Mouse (Mus musculus) limb, embryonic 13.5 days (tissue): ENCODE measurements around the gene Cyp2d40. TPM values are rescaled to one million over a fixed set of nuclear protein-coding genes. Genes with fewer than 3 reads are reported as not detected.
A peak's percentile ranks its signal among the peaks of the same experiment; 100 is the strongest.

Experiments used
- ATAC-seq: fragments of 200-750 bp; cut with Nextera tagmentation; 2 replicates; pipeline ENCODE4 v1.8.0; 2017; ENCODE audit warnings: low read depth, moderate number of reproducible peaks, moderate TSS enrichment; ENCODE audit not compliant: low FRiP score
- H3K27ac ChIP-seq: fragments of 300-500 bp; sonication (generic); 2 replicates; pipeline ENCODE4 v1.5.1; 2015; ENCODE audit warnings: inconsistent platforms, mild to moderate bottlenecking, moderate library complexity
- H3K27me3 ChIP-seq: fragments of 300-500 bp; sonication (generic); 2 replicates; pipeline ENCODE4 v1.6.1; 2015; ENCODE audit warnings: mild to moderate bottlenecking, inconsistent platforms
- H3K36me3 ChIP-seq: fragments of 300-500 bp; sonication (generic); 2 replicates; pipeline ENCODE4 v1.6.1; 2015; ENCODE audit warnings: inconsistent platforms, mild to moderate bottlenecking, moderate library complexity
- H3K4me1 ChIP-seq: fragments of 300-500 bp; sonication (generic); 2 replicates; pipeline ENCODE4 v1.6.1; 2015; ENCODE audit warnings: inconsistent platforms
- H3K4me2 ChIP-seq: fragments of 300-500 bp; sonication (generic); replicated peaks from 2 replicates; pipeline ENCODE4 v1.6.1; 2015; ENCODE audit warnings: inconsistent platforms, mild to moderate bottlenecking, moderate library complexity
- H3K4me3 ChIP-seq: fragments of 300-500 bp; sonication (generic); 2 replicates; pipeline ENCODE4 v1.5.1; 2015; ENCODE audit warnings: moderate library complexity, mild to moderate bottlenecking, inconsistent platforms
- H3K9ac ChIP-seq: fragments of 300-500 bp; sonication (generic); 2 replicates; pipeline ENCODE4 v1.6.1; 2015; ENCODE audit warnings: mild to moderate bottlenecking, inconsistent platforms
- H3K9me3 ChIP-seq: fragments of 300-500 bp; sonication (generic); 2 replicates; pipeline ENCODE4 v1.6.1; 2016; ENCODE audit warnings: inconsistent platforms
- WGBS: fragments of 180-500 bp; shearing (Covaris S2); methylation state at CpG from one replicate; pipeline ENCODE4 v1.1.7; 2015; 5-methylcytosine and 5-hydroxymethylcytosine counted together
- polyA plus RNA-seq: library from polyadenylated mRNA; unstranded; fragments of >200 nt; fragmentation: Nextera tagmentation; extraction: Ambion mirVana; gene quantifications from 2 replicates; pipeline ENCODE4 v1.2.1, GENCODE M21; 2015

Gene Cyp2d40
- polyA plus RNA-seq = not detected in 2 replicates

DNA sequence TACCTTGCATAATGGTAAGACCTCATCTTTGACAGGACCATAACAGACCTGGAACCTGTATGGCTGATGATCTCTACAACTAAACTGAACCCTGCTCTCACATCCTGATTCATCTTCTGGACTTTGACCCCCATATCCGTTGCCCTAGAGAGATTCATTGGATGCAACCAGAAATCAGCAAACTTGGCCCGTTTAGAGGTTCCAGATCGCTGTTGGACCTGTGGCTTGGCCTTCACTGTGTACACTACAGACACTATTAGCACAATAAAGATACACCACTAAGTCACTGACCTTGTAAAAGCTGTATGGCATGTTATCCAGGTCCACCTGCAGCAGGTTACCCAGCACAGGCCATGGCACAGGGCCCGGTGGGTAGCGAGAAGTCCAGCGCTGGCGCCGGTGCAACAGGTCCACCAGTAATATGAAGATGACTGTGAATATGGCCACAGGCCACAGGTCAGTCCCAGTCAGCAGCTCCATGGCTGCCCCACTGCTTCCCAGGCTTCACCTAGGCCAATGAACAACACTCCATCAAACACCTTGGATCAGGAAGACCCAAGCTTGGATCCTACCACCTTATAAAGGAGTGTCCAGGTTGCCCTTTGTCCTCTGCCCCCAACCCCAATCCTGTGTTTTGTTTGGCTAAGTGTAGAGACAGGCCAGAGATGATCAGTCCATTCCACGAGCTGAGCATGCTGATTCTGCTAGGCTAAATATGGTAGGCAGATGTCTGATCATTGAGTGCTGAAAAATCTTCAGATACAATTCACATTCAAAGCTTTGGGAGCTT is at the start of gene Cyp2d40:
Cyp2d40 (minus strand) TSS at position 553 of the 790 bp plus-strand sequence.
- H3K9me3 ChIP-seq = no peaks in the 10 kb centered on the region
- H3K4me2 ChIP-seq = no peak within 1 kb of the TSS
- no peak within 1 kb of the TSS for H3K27ac ChIP-seq
- no peaks in the 10 kb centered on the region for H3K27me3 ChIP-seq
- no peak within 1 kb of the TSS for H3K4me3 ChIP-seq
- 94% methylated on average over 9 of the region's 9 CpGs for WGBS
- H3K9ac ChIP-seq = no peak within 1 kb of the TSS
- ATAC-seq = no peak
- H3K4me1 ChIP-seq = no peaks in the 10 kb centered on the region
- H3K36me3 ChIP-seq = no peaks in the 10 kb centered on the region

DNA sequence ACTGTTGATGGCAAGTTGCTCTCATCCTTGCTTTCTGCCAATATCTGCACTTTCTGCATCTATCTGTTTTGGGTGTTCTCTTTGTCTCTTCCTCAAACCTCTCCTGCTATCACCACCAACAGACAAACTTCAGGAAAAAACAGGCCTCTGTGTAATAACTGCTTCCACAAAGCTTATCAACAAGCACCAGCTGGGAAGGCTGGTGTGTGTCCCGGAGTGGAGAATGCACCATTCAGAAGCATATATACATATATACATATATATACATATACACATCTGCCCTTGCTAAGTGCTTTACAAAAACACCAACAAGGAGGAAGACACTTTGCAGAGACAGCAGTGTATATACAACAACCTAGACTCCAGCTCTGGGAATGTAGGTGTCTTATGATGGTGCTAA is 46.6 kb upstream of the Cyp2d40 start:
- WGBS = 94% methylated on average over 1 of the region's 1 CpGs
- H3K9ac ChIP-seq = no peak overlapping the region
- ATAC-seq = no peak
- H3K4me1 ChIP-seq = no peaks in the 10 kb centered on the region
- H3K9me3 ChIP-seq = no peaks in the 10 kb centered on the region
- H3K27ac ChIP-seq = no peak overlapping the region
- no peak overlapping the region for H3K4me3 ChIP-seq
- H3K27me3 ChIP-seq = no peaks in the 10 kb centered on the region
- peaks cover 46% of the 10 kb centered on the region for H3K36me3 ChIP-seq
- H3K4me2 ChIP-seq = no peak overlapping the region

DNA sequence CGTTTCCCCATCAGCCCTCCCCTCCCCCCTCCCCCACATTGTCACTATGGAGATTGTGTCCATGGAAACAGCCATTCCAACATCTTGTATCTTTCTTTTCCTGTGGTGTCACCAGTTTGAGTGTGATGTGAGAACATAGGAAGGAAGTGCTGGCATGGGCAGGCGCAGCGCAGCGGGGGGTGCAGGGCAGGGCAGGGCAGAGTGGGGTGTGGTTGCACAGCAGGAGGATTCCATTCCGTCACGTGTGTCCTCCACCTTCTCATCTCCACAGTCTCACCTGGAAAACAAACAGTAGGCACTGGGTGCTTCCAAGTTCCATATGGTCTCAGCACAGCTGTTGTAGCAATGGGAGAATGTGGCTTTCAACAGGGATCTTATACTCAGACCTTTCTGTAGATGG is 45.5 kb upstream of the Cyp2d40 start:
- H3K4me3 ChIP-seq = no peak overlapping the region
- no peak overlapping the region for H3K27ac ChIP-seq
- WGBS = 83% methylated on average over 6 of the region's 6 CpGs
- no peak overlapping the region for H3K9ac ChIP-seq
- no peak for ATAC-seq
- H3K27me3 ChIP-seq = no peaks in the 10 kb centered on the region
- no peaks in the 10 kb centered on the region for H3K9me3 ChIP-seq
- peaks cover 45% of the 10 kb centered on the region for H3K36me3 ChIP-seq
- no peak overlapping the region for H3K4me2 ChIP-seq
- no peaks in the 10 kb centered on the region for H3K4me1 ChIP-seq

DNA sequence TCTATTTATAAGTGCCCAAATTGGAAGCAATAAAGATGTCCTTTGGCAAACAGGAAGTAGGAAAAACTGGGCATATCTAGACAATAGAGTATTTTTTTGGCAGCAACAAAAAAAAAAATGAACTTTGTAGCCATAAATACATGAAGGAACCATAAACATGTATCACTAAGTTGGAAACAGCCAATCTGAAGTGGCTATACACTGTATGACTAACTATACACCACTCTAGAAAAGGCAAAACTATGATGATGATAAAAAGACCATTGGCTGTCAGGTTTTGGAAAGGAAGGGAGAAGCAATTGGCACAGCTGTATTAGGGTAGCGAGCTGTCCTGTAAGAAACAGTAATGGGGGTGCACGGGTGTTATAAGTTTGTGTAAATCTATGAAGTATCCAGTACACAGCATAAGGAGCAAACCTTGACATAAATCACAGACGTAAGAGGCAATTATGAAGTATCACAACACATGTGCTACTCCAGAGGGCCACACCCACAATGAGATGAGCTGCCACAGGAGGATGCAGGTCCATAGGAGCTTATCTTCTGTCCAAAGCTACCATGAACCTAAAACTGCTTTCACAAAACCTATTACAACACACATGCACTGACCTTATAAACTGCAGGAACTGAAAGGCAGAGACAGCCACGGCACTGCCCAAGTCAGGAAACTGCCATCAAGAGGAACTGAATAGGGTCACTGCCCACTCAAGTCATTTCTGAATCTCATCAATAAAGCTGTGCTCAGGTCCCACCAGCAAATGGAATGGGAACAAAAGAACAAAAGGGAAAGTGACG is 43.2 kb upstream of the Cyp2d40 start:
- 79% methylated on average over 5 of the region's 5 CpGs for WGBS
- ATAC-seq = no peak
- Histone ChIP-seq H3K9ac (0 out of 2 replicates have a peak overlapping the region, but pooled peaks have one; percentile 26), H3K36me3 (peaks cover 26% of the 10 kb centered on the region), H3K9me3 (no peaks in the 10 kb centered on the region), H3K4me1 (no peaks in the 10 kb centered on the region), H3K4me3 (no peak overlapping the region), H3K27me3 (no peaks in the 10 kb centered on the region), H3K4me2 (no peak overlapping the region), H3K27ac (no peak overlapping the region)

DNA sequence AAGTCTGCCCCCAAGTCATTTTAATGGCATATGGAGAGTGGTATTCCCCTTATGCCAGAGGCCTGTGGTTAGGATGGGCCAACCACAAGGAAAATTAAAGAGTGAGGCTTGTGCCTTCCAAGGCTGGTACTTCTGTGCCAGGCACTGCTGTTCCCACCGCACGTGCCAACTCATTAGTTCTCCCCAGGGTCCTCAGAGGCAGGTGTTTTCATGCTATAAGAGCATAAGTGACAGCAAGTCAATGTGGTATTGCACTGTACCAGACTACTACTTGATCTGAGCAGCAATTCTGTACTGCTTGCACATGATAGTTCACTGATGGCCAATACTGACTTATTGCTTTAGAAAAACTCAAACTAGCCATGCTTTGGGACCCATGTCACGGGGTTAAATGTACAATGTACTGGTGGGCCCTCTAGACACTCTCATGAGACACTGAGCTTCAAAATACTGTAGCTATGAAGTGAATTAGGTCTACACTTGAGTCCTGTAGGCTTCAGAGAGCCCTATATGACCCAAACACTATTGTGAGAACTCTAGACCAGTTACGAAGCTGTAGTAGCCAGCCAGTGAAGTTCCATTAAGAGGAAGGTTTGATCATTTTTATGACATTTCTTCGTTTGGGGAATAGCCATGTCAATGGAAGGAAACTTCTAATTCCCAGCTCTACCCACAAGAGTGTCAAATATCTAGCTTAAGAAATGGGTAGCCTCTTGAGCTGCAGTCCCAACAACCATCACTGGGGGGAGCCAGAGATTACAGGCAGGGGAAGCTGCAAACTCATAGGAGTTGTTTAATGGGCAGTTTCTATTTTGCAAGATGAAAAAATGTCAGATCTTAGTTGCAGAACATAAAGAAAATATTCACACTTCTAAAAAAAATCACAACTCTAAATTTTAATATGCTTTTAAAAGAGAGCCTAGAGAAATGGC is 41.0 kb upstream of the Cyp2d40 start:
- no peaks in the 10 kb centered on the region for H3K9me3 ChIP-seq
- no peaks in the 10 kb centered on the region for H3K4me1 ChIP-seq
- H3K27ac ChIP-seq = no peak overlapping the region
- WGBS = 70% methylated on average over 5 of the region's 5 CpGs
- H3K36me3 ChIP-seq = peaks cover 6% of the 10 kb centered on the region
- no peak overlapping the region for H3K4me3 ChIP-seq
- H3K9ac ChIP-seq = no peak overlapping the region
- H3K4me2 ChIP-seq = no peak overlapping the region
- no peak for ATAC-seq
- H3K27me3 ChIP-seq = no peaks in the 10 kb centered on the region

DNA sequence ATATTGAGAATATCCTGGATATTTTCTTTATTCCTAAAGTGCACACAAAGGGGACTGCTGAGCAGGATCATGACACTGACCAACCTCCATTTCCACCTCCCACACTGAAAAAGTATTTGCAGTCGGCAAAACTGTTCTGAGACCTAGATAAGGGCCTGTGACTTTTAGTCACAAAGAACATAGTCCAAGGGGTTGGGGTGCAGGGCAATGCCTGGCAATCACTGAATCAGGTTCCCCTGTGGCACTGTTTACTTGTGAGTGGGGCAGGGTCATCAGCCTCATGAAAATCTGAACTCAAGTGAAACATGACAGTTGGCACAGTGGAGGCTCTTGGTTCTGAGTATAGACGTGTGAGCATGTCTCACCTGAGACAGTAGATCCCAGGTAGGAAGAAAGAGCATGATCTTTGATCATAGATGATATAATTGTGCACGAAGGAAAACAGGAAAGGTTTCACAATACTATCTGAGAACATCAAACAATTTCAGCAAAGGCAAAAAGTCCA is 32.0 kb upstream of the Cyp2d40 start:
- H3K27me3 ChIP-seq = no peaks in the 10 kb centered on the region
- no peak overlapping the region for H3K27ac ChIP-seq
- no peaks in the 10 kb centered on the region for H3K9me3 ChIP-seq
- no peak for ATAC-seq
- no peak overlapping the region for H3K4me2 ChIP-seq
- no peaks in the 10 kb centered on the region for H3K4me1 ChIP-seq
- no peaks in the 10 kb centered on the region for H3K36me3 ChIP-seq
- H3K4me3 ChIP-seq = no peak overlapping the region
- no peak overlapping the region for H3K9ac ChIP-seq
- WGBS = 84% methylated on average over 3 of the region's 3 CpGs

DNA sequence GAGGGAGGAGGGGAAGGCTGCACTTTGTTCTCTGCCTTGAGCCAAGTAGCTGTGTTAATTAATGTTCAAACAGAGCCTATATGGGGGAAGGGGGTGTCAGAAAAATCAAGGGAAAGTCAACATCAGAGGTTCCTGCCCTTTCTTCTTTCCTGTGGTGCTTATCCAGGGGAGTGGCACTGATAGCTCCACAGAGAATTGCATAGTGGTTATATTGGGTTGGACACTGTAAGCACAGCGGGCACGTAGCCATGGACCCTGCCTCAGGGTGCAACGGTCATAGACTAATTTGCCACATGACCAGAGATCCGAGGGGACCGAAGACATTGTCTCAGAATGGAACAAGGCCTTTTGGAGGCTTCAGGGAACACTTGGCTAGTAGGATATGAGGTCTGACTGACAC is 30.3 kb upstream of the Cyp2d40 start, which contains the start of gene Cyp2d26:
Cyp2d26 (minus strand) TSS at position 18 of the 400 bp plus-strand sequence.
- Histone ChIP-seq H3K4me3 (no peak within 1 kb of the TSS), H3K9me3 (no peaks in the 10 kb centered on the region), H3K27ac (no peak within 1 kb of the TSS), H3K4me2 (no peak within 1 kb of the TSS), H3K27me3 (no peaks in the 10 kb centered on the region), H3K9ac (no peak within 1 kb of the TSS), H3K4me1 (no peaks in the 10 kb centered on the region), H3K36me3 (no peaks in the 10 kb centered on the region)
- 81% methylated on average over 5 of the region's 5 CpGs for WGBS
- ATAC-seq = no peak

DNA sequence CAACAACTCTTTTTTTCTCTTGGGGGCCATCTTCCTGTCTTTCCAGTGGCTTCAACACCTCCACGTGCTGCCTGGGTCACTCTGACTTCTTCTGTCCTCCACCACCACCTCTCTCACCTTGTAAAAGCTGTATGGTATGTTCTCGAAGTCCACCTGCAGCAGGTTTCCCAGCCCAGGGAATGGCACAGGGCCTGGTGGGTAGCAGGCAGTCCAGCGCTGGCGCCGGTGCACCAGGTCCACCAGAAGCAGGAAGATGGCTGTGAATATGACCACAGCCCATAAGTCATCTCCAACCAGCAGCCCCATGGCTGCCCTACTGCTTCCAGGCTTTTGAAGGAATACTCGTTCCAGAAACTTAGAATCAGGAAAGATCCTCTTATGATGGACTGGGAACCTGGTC is 29.9 kb upstream of the Cyp2d40 start:
- no peaks in the 10 kb centered on the region for H3K9me3 ChIP-seq
- no peak overlapping the region for H3K9ac ChIP-seq
- no peak overlapping the region for H3K27ac ChIP-seq
- no peak overlapping the region for H3K4me3 ChIP-seq
- H3K4me2 ChIP-seq = no peak overlapping the region
- H3K27me3 ChIP-seq = no peaks in the 10 kb centered on the region
- no peaks in the 10 kb centered on the region for H3K4me1 ChIP-seq
- H3K36me3 ChIP-seq = no peaks in the 10 kb centered on the region
- 80% methylated on average over 6 of the region's 6 CpGs for WGBS
- no peak for ATAC-seq

DNA sequence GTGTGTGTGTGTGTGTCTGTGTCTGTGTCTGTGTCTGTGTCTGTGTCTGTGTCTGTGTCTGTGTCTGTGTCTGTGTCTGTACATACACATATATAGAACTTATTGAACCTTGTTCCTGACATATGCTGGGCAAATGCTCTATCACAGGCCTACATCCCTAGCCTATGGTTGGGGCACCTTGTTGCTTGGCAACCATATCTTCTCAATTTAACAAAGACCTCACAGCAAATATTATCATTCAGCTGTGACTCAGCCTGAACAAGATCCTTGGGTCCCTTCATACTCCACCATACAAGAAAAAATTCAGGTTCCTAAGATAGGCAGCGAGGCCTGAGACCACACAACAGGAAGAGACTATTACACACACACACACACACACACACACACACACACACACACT is 29.5 kb upstream of the Cyp2d40 start:
- Histone ChIP-seq H3K4me2 (no peak overlapping the region), H3K9me3 (no peaks in the 10 kb centered on the region), H3K4me1 (no peaks in the 10 kb centered on the region), H3K4me3 (no peak overlapping the region), H3K27me3 (no peaks in the 10 kb centered on the region), H3K27ac (no peak overlapping the region), H3K36me3 (no peaks in the 10 kb centered on the region), H3K9ac (no peak overlapping the region)
- ATAC-seq = no peak
- WGBS = 80% methylated on average over 1 of the region's 1 CpGs

DNA sequence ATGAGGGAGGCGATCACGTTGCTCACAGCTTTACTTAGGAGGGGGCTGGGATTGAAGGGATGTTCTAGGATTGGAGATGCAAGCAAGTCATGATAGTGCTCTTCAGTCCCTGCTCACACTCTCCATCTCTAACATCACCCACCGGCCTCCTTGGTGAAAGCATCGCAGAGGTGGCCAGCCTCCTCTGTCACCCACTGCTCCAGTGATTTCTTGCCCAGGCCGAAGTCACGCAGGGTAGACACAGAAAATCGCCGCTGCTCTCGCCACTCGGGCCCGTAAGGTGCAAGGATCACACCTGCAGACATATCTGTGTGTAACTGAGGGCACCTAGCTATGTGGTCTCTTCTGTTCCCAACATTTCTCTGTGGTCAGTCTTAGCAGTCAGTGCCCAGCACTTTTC is 28.6 kb upstream of the Cyp2d40 start:
- H3K4me1 ChIP-seq = no peaks in the 10 kb centered on the region
- H3K4me2 ChIP-seq = no peak overlapping the region
- no peak overlapping the region for H3K27ac ChIP-seq
- H3K4me3 ChIP-seq = no peak overlapping the region
- H3K27me3 ChIP-seq = no peaks in the 10 kb centered on the region
- H3K9ac ChIP-seq = no peak overlapping the region
- WGBS = 88% methylated on average over 11 of the region's 11 CpGs
- H3K9me3 ChIP-seq = no peaks in the 10 kb centered on the region
- H3K36me3 ChIP-seq = no peaks in the 10 kb centered on the region
- ATAC-seq = no peak

DNA sequence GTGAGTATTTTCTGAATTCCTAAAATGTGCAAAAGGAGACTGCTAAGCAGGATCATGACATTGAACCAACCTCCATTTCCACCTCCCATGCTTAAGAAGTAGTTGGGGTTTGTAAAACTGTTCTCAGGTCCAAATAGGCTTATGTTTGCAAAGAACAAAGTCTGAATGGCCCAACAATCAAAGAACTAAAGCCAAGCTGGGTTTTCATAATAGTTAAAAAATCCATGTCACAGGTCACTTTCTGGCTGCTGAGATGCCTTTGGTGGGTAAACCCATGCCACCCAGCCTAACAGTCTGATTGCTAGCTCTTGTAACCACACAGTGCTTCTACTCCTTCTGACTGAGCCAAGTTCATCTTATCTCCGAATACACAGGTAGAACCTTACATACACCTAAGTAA is 20.6 kb upstream of the Cyp2d40 start:
- Histone ChIP-seq H3K9ac (no peak overlapping the region), H3K4me1 (no peaks in the 10 kb centered on the region), H3K4me3 (no peak overlapping the region), H3K27me3 (no peaks in the 10 kb centered on the region), H3K36me3 (no peaks in the 10 kb centered on the region), H3K27ac (no peak overlapping the region), H3K4me2 (no peak overlapping the region), H3K9me3 (no peaks in the 10 kb centered on the region)
- ATAC-seq = no peak
- WGBS = 86% methylated on average over 1 of the region's 1 CpGs
